Mouse (Mus musculus) T-cell, adult 2 months (primary cell): ENCODE data around the gene Hoxd9.
A peak's percentile ranks its signal among the peaks of the same experiment; 100 is the strongest.

Source experiments
- DNase-seq: peaks from one replicate; pipeline ENCODE4 v3.0.0; 2022; ENCODE audit warnings: low spot score

The Hoxd9 gene

GRCm38 (mm10) chr2:74668370-74669229 is 28.9 kb upstream of the Hoxd9 start:
- DNase-seq = no peak

- no peak for DNase-seq
Measured at GRCm38 (mm10) chr2:74669230-74669578, 28.3 kb upstream of the Hoxd9 start.

- DNase-seq = no peak
Measured at GRCm38 (mm10) chr2:74669650-74670235, 27.8 kb upstream of the Hoxd9 start.

- DNase-seq = no peak
Measured at GRCm38 (mm10) chr2:74670632-74671188, 26.8 kb upstream of the Hoxd9 start.

GRCm38 (mm10) chr2:74671847-74672246 is 25.7 kb upstream of the Hoxd9 start:
- DNase-seq = no peak

- peak; percentile 43 for DNase-seq
Measured at GRCm38 (mm10) chr2:74672481-74673362, 24.8 kb upstream of the Hoxd9 start.

- no peak for DNase-seq
Measured at GRCm38 (mm10) chr2:74673835-74674425, 23.6 kb upstream of the Hoxd9 start.

GRCm38 (mm10) chr2:74674881-74675665 is 22.5 kb upstream of the Hoxd9 start, which contains the start of gene Hoxd12:
Gene Hoxd12 (plus strand): TSS chr2:74675013.
- no peak for DNase-seq

- no peak for DNase-seq
Measured at GRCm38 (mm10) chr2:74675666-74676282, 21.8 kb upstream of the Hoxd9 start.

GRCm38 (mm10) chr2:74676376-74677052 is 21.0 kb upstream of the Hoxd9 start:
- no peak for DNase-seq

- no peak for DNase-seq
Measured at GRCm38 (mm10) chr2:74677106-74677505, 20.4 kb upstream of the Hoxd9 start.

GRCm38 (mm10) chr2:74678891-74679595 is 18.5 kb upstream of the Hoxd9 start, which contains the start of gene Hoxd11:
Gene Hoxd11 (plus strand): TSS chr2:74679557.
- no peak for DNase-seq

GRCm38 (mm10) chr2:74679596-74679971 is 17.9 kb upstream of the Hoxd9 start:
- no peak for DNase-seq

- no peak for DNase-seq
Measured at GRCm38 (mm10) chr2:74679980-74680379, 17.5 kb upstream of the Hoxd9 start.

- no peak for DNase-seq
Measured at GRCm38 (mm10) chr2:74680561-74681398, 16.7 kb upstream of the Hoxd9 start.

GRCm38 (mm10) chr2:74681594-74682531 is 15.7 kb upstream of the Hoxd9 start:
- DNase-seq = no peak

GRCm38 (mm10) chr2:74682796-74683195 is 14.7 kb upstream of the Hoxd9 start:
- no peak for DNase-seq
